Mouse (Mus musculus) cerebellum, adult 2 months (tissue): ENCODE measurements around the gene Slc16a10.

ENCODE experiments used
- CTCF ChIP-seq: fragments of 200-500 bp; IDR thresholded peaks from 2 replicates; pipeline ENCODE4 v1.5.1; 2011; ENCODE audit warnings: low read depth, mild to moderate bottlenecking, control low read depth, low read length, moderate library complexity, borderline replicate concordance; ENCODE audit not compliant: insufficient read depth
- POLR2A ChIP-seq: fragments of 200-500 bp; IDR thresholded peaks from 2 replicates; pipeline ENCODE4 v1.6.1; 2011; ENCODE audit warnings: low read length, control low read depth, borderline replicate concordance; ENCODE audit not compliant: insufficient read depth

GRCm38 (mm10) chr10:40124096-40124495, 18.0 kb downstream of the Slc16a10 start:
- TF ChIP-seq CTCF = no peak
- no peak for TF ChIP-seq POLR2A
